Mouse (Mus musculus) bone marrow macrophage, adult 2 months (primary cell): ENCODE data around the gene Ficd. TPM values are rescaled to one million over a fixed set of nuclear protein-coding genes. Genes with fewer than 3 reads are reported as not detected.

Experiments used
- H3K27ac ChIP-seq: 2 replicates; pipeline ENCODE4 v1.5.1; 2012; ENCODE audit warnings: low read depth, low read length; ENCODE audit not compliant: insufficient read depth
- H3K4me1 ChIP-seq: 2 replicates; pipeline ENCODE4 v1.6.1; 2012; ENCODE audit warnings: low read length; ENCODE audit not compliant: control insufficient read depth, insufficient read depth
- H3K4me3 ChIP-seq: 2 replicates; pipeline ENCODE4 v1.5.1; 2012; ENCODE audit warnings: mild to moderate bottlenecking, low read length, moderate library complexity; ENCODE audit not compliant: insufficient read depth
- CTCF ChIP-seq: IDR thresholded peaks from 2 replicates; pipeline ENCODE4 v1.5.1; 2012; ENCODE audit warnings: low read depth, mild to moderate bottlenecking, low read length, moderate library complexity
- POLR2A ChIP-seq: IDR thresholded peaks from 2 replicates; pipeline ENCODE4 v1.6.1; 2012; ENCODE audit warnings: mild to moderate bottlenecking, low read depth, low read length, borderline replicate concordance
- polyA plus RNA-seq: library from polyadenylated mRNA; stranded (reverse); fragments of >200 nt; gene quantifications from 2 replicates; pipeline ENCODE4 v1.2.4, GENCODE M21; 2012; ENCODE audit not compliant: missing spikeins, insufficient read depth, insufficient read length

The Ficd gene
- polyA plus RNA-seq, 1 experiment = 3.0 TPM

DNA sequence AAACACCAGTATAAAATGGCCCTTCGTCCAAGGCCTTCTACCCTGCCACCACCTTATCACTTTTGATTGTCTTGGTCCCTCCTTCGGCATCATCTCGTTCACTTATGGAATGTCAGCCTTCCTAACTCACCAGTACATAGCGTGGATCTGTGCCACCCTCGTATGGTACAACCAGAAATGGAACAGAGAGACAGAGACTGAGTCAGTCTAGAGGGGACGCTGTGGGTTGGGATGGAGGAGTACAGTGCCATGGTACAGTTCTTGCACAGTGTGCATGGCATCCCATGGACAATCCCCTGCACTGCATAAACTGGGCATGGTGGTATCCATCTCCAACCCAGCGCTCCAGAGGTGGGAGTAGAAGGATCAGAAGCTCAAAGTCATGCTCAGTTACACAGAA is 6.9 kb upstream of the Ficd start:
- Histone ChIP-seq H3K27ac (no peak overlapping the region), H3K4me1 (no peaks in the 10 kb centered on the region), H3K4me3 (no peak overlapping the region)
- TF ChIP-seq CTCF (no peak), POLR2A (no peak)

DNA sequence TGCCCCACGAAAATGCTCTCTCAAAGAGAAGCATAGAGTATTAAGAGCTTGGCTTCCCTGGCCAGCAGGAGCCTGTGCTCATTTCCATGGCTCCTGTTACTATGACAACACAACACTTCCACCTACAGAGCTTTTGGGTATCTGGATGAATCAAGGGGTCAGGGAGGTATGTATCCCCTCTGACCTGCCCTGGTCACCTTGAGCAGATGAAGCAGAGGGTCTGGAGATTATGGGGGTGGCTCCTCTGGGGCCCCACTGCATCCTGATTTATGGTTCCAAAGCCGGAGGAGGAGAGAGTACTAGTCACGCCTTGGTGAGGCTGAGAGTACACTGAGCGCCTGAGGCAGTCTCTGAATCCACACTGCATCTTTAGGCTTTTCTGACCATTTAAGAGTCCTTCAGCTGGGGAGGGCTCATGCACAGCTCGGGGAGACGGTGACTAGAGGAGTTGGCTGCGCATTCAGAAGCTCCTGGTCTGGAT is 4.9 kb upstream of the Ficd start:
- peaks cover 4% of the 10 kb centered on the region; the same call in 1 of the 2 replicates for H3K4me1 ChIP-seq
- no peak overlapping the region for H3K4me3 ChIP-seq
- no peak overlapping the region for H3K27ac ChIP-seq
- no peak for TF ChIP-seq CTCF
- no peak for TF ChIP-seq POLR2A

DNA sequence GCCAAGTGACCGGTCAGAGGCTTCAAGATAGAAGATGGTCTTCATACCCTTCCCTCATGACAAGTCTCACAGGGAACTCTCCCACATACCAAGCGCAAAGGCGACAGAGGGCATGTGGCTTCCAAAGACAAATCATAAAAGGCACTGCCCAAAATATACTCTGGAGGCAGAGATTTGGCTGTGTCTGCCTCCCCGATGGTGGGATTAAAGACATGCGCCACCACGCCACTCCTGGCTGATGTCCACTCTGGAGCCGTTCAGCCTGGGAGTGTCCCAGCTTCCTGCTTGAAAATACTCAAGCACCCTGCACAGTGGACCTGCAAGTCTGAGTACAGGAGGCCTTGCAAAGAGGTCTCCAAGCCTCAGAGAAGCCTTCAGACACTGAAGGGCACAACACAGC is 4.4 kb upstream of the Ficd start:
- Histone ChIP-seq H3K4me3 (no peak overlapping the region), H3K4me1 (peaks cover 4% of the 10 kb centered on the region; the same call in 1 of the 2 replicates), H3K27ac (no peak overlapping the region)
- TF ChIP-seq POLR2A = no peak
- no peak for TF ChIP-seq CTCF

DNA sequence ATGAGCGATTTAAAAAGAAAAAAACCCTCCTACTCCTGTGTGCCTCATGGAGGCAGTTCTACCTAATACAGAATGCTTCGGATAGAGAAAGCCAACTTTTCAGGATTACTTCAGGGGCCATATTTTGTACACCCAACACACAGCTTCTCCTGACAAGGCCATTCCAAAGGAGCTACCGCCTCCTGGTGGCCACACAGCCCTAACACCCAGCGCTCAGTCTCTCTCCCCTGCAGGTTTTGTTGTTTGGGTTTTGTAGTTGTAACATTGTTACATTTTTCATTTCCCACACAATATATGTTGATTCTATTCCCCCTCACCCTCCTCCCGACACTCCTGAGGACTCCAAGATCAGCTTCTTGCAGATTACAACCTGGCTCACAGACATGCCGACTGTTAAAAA is 3.4 kb upstream of the Ficd start:
- Histone ChIP-seq H3K27ac (no peak overlapping the region), H3K4me3 (no peak overlapping the region), H3K4me1 (peaks cover 10% of the 10 kb centered on the region; the same call in 1 of the 2 replicates)
- TF ChIP-seq POLR2A (no peak), CTCF (peak; percentile 87)

DNA sequence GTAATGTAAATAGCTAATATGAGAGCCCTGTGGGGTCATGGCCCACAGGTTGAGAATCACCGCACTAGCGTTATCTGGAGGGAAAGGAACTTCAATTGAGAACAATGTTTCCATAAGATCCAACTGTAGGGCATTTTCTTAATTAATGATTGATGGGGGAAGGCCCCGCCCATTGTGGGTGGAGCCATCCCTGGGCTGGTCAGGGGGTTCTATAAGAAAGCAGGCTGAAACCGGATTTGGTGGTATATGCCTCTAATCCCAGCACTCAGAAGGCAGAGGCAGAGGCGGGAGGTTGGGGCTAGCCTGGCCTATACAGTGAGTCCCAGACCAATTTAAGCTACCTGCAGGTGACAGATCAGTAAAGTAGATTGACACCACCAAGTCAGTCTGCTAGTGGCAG is 1.2 kb upstream of the Ficd start:
- H3K4me3 ChIP-seq = no peak overlapping the region
- no peak overlapping the region for H3K27ac ChIP-seq
- H3K4me1 ChIP-seq = peaks cover 10% of the 10 kb centered on the region; the same call in 1 of the 2 replicates
- TF ChIP-seq CTCF (no peak), POLR2A (no peak)

DNA sequence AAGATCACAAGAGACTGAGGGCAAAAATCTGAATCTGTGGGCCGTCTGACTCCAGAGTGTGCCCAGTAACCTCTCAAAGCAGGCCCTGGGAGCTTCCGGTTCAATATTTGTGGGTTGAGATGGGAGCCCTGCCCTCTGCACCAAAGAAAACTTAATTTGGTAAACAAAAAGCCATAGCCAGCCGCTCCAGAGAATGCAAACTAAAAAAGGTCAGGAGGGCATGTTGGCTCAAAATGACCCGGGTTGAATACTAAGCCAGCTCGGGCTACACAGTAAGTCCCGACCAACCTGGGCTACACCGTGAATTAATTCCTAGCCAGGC is 619 bp upstream of the Ficd start:
- H3K4me1 ChIP-seq = peaks cover 10% of the 10 kb centered on the region; the same call in 1 of the 2 replicates
- TF ChIP-seq POLR2A = no peak
- no peak for TF ChIP-seq CTCF
- peak overlapping the region; percentile 60 for H3K4me3 ChIP-seq
- peak overlapping the region; percentile 32 for H3K27ac ChIP-seq

DNA sequence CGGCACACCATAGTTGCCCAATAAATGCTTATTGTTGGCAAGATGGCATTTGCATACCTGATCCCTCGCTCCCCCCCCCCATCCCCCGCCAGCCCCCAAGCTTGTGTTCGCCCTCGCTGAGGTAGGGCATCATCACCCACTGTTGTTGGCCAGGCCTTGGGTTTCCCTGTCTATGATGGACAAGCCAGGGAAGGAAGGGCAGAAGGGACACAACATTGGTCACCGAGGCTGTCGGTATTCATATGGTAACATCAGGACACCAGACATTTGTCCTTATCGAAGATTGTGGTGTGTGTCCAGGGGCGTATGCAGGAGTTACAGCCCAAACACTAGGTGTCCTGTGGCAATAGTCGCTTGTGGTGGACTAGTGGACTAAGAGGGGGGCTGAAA is 505 bp downstream of the Ficd start:
- Histone ChIP-seq H3K4me3 (peak overlapping the region; percentile 75), H3K27ac (peak overlapping the region; percentile 73), H3K4me1 (peaks cover 10% of the 10 kb centered on the region; the same call in 1 of the 2 replicates)
- TF ChIP-seq POLR2A = no peak
- TF ChIP-seq CTCF = no peak

DNA sequence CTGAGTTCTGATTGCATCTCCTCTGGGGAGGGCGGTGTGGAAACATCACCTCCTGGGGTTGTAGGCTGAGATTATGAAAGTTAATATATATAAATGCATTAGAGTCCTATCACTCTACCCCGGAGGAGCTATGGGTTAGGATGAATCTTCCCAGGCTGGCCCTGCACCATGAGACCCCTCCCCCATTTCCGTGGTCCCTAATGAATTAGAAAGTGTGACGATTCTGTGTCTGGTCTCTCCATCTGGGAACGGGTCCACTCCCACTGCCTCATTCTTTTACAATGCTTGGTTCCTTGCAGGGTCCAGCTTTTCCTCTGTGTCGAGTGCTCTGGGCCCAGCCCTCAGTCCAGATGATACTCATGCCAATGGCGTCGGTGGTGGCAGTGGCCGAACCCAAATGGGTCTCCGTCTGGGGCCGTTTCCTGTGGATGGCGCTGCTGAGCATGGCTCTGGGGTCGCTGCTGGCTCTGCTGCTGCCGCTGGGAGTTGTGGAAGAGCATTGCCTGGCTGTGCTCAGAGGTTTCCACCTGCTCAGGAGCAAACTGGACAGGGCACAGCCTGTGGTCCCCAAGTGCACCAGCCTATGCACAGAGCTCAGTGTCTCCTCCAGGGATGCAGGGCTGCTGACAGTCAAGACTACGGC is 1.0 kb downstream of the Ficd start:
- TF ChIP-seq POLR2A (no peak), CTCF (no peak)
- peaks cover 10% of the 10 kb centered on the region; the same call in 1 of the 2 replicates for H3K4me1 ChIP-seq
- H3K27ac ChIP-seq = no peak overlapping the region
- H3K4me3 ChIP-seq = peak overlapping the region; percentile 75

DNA sequence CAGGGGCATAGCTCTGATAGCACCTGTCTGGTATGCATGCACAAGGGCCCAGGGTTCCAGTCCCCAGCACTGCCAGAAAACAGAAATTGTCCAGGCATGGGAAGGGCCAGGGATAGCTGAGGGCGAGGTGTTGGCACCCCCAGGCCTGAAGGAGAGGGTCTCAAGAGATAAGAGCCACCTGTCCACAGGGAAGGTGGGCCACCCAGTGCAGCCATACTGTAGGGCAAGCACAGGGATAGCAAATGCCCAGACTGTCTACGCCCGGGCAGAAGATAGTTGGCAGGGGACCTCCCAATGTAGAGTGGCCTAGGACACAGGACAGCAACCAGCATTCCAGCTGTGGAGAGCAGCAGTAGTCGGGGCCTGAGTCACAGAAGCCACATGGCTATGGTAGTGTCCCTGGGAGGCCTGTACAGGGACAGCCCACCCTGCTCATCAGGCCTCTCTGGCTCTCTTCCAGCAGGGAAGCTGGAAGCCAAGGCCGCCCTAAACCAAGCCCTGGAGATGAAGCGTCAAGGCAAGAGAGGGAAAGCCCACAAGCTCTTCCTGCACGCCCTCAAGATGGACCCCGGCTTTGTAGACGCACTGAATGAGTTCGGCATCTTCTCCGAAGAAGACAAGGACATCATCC is 2.1 kb downstream of the Ficd start:
- H3K4me1 ChIP-seq = peaks cover 10% of the 10 kb centered on the region; the same call in 1 of the 2 replicates
- no peak overlapping the region for H3K4me3 ChIP-seq
- TF ChIP-seq POLR2A = no peak
- TF ChIP-seq CTCF = no peak
- H3K27ac ChIP-seq = no peak overlapping the region

DNA sequence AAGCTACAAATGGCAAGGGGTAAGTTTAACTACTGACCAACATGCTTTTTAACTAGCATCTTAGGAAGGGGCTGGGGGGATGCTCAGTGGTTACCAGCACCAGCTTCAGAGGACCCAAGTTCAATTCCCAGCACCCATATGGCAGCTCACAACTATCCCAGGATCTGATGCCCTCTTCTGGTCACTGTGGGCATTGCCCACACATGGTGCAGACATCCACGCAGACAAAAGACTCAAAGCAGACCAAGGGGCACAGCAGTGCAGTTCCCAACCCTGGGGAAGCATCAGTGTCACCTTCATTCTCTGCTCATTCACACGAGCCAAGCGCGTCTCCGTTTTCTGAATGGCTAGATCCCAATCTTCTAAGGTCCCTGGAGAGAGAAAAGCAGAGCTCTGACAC is 12.0 kb downstream of the Ficd start:
- TF ChIP-seq CTCF (peak; percentile 36), POLR2A (no peak)
- no peaks in the 10 kb centered on the region for H3K4me1 ChIP-seq
- H3K4me3 ChIP-seq = no peak overlapping the region
- no peak overlapping the region for H3K27ac ChIP-seq

DNA sequence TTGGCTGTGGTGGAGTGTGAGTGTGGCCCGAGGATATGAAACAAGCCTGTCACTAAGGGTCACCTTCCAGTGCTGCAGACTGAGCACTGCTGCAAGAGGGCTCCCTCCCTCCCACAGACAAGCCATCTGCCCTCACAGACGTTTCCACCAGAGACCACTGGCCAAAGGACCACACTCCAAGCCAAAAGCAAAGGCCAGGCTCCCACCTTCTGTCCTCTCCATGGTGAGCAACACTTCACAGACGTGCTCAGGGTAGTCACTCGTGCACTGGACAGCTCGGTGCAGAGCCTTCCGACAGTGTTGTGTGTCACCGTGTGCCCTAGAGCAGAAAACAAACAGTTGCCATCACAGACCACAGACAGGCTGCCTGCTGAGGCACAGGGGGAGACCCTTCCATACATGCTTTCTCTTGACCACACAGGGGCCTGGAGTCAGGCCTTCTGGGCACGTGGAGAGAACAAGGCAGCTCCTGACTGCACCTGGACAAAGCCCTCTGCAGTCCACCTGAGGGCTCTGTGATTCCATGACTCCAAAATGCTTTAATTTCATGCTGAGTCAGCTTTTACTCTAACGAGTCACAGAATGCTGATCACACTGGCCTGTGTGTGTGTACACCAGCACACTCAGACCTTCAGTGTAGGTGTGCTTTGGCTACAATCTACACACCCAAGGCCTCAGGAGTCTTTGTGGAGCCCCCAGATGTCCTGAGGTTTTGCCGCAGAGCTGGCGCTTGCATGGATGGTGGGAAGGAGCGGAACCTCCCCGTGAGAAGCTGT is 13.1 kb downstream of the Ficd start:
- TF ChIP-seq CTCF = no peak
- no peak for TF ChIP-seq POLR2A
- Histone ChIP-seq H3K27ac (no peak overlapping the region), H3K4me1 (no peaks in the 10 kb centered on the region), H3K4me3 (no peak overlapping the region)
